Mouse (Mus musculus): ENCODE results near the gene 1700012B09Rik. TPM values are rescaled to one million over a fixed set of nuclear protein-coding genes. Genes with fewer than 3 reads are reported as not detected.

1700012B09Rik gene
- total and polyA plus RNA-seq, 3 experiments: not detected

DNA sequence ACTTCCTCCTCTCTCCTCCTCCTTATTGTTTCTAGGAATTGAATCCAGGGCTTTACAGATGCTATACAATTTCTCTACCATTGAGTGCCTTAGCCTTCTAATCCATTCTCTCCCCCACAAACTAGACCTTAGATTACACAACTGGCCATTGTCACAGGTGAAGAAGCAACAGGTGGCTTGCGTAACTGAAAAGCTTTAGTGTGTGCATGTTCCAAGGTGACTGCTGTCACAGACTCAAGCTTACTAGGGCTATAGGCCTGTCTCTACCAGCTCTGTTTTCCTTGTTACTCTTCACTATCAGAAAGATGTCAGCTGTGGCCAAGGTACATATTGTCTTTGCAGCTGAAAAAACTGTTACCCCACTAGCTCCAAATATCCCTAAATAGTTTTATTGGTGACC, 36.0 kb upstream of the 1700012B09Rik start:
- Histone ChIP-seq H3K4me1 (ENCODE audit: control insufficient read depth in 1 of 2, insufficient read depth in 2 of 2, low read length in 2 of 2) (no peaks in the 10 kb centered on the region), H3K9me3 (replicated peaks; ENCODE audit: insufficient read depth, low read length) (no peaks in the 10 kb centered on the region), H3K4me3 (ENCODE audit: control insufficient read depth in 1 of 2, insufficient read depth in 1 of 2, low read depth in 2 of 2, low read length in 2 of 2) (no peak overlapping the region), H3K9ac (ENCODE audit: control insufficient read depth, low read depth, low read length, poor library complexity, severe bottlenecking) (no peak overlapping the region), H3K27ac (ENCODE audit: control insufficient read depth, low read depth, low read length) (no peak overlapping the region), H3K79me2 (ENCODE audit: control insufficient read depth, insufficient read depth, low read length, poor library complexity) (no peaks in the 10 kb centered on the region), H3K27me3 (ENCODE audit: control insufficient read depth in 1 of 2, insufficient read depth in 2 of 2, low read length in 2 of 2) (no peaks in the 10 kb centered on the region), H3K36me3 (ENCODE audit: control insufficient read depth in 1 of 2, insufficient read depth in 2 of 2, low read length in 2 of 2) (peaks cover 0 to 85% of the 10 kb centered on the region in 2 experiments; a peak in 2 of 4 replicates)
- DNase-seq (ENCODE audit: low read depth, low spot score): no peak
- no peak for TF ChIP-seq MEF2A (IDR thresholded peaks at IDR 0.05; ENCODE audit: extremely low read depth, insufficient replicate concordance, low read depth, low read length, poor library complexity, severe bottlenecking)
- TF ChIP-seq HCFC1 (IDR thresholded peaks at IDR 0.05; ENCODE audit: low read depth, low read length): no peak
- no peak for TF ChIP-seq NELFE (IDR thresholded peaks at IDR 0.05; ENCODE audit: low read depth, low read length)
- no peak for TF ChIP-seq MAFK (IDR thresholded peaks at IDR 0.05; ENCODE audit: borderline replicate concordance, low read depth, low read length)
- no peak for TF ChIP-seq POLR2AphosphoS5 (IDR thresholded peaks at IDR 0.05; ENCODE audit: borderline replicate concordance, low read depth, low read length)
- TF ChIP-seq NRF1 (IDR thresholded peaks at IDR 0.05; ENCODE audit: insufficient read depth, low read depth, low read length, poor library complexity, severe bottlenecking): no peak
- no peak for TF ChIP-seq MAX (IDR thresholded peaks at IDR 0.05; ENCODE audit: low read length)
- no peak for TF ChIP-seq MYB (IDR thresholded peaks at IDR 0.05; ENCODE audit: low read depth, low read length)
- no peak for TF ChIP-seq GABPA (IDR thresholded peaks at IDR 0.05; ENCODE audit: low read depth, low read length)
- TF ChIP-seq MYC (IDR thresholded peaks at IDR 0.05; ENCODE audit: low read depth, low read length): no peak
- no peak for TF ChIP-seq ZMIZ1 (IDR thresholded peaks at IDR 0.05; ENCODE audit: low read depth, low read length)
- no peak for TF ChIP-seq CHD1 (IDR thresholded peaks at IDR 0.05; ENCODE audit: low read depth, low read length)
- TF ChIP-seq USF2 (IDR thresholded peaks at IDR 0.05; ENCODE audit: borderline replicate concordance in 1 of 2, insufficient read depth in 1 of 2, low read depth in 1 of 2, low read length in 2 of 2): no peak
- TF ChIP-seq BHLHE40 (IDR thresholded peaks at IDR 0.05; ENCODE audit: borderline replicate concordance, low read depth, low read length): no peak
- TF ChIP-seq ZC3H11A (IDR thresholded peaks at IDR 0.05; ENCODE audit: low read depth, low read length): no peak
- no peak for TF ChIP-seq TAL1 (IDR thresholded peaks at IDR 0.05; ENCODE audit: low read length)
- no peak for TF ChIP-seq POLR2A (IDR thresholded peaks at IDR 0.05; ENCODE audit: control insufficient read depth in 1 of 2, insufficient read depth in 1 of 2, low read depth in 1 of 2, low read length in 2 of 2, poor library complexity in 1 of 2)
- no peak for TF ChIP-seq MXI1 (IDR thresholded peaks at IDR 0.05; ENCODE audit: low read depth, low read length)
- TF ChIP-seq E2F4 (IDR thresholded peaks at IDR 0.05; ENCODE audit: borderline replicate concordance, low read depth, low read length): no peak

DNA sequence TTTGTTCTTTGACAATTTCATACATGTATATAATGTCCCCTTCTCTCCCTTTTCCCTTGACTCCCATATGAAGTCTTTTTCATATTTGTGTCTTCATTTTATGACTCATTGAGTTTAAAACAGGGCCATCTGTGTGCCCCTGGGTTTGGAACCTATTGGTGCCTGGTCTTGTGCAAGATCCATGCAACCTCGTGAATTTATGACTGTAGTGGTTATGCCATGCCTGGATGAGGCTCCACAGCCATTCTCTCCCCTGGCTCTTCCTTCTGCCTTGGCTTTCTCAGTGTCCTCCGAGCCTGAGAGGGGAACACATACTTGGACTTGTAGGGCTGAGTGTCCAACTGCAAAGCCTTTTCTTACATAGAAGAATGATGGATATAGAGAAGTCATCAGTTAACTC, 34.9 kb upstream of the 1700012B09Rik start:
- H3K4me3 ChIP-seq (ENCODE audit: control insufficient read depth in 1 of 2, insufficient read depth in 1 of 2, low read depth in 2 of 2, low read length in 2 of 2): no peak overlapping the region
- no peaks in the 10 kb centered on the region for H3K9me3 ChIP-seq (replicated peaks; ENCODE audit: insufficient read depth, low read length)
- H3K4me1 ChIP-seq (ENCODE audit: control insufficient read depth in 1 of 2, insufficient read depth in 2 of 2, low read length in 2 of 2): no peaks in the 10 kb centered on the region
- DNase-seq (ENCODE audit: low read depth, low spot score): no peak
- peaks cover 0 to 85% of the 10 kb centered on the region in 2 experiments; a peak in 2 of 4 replicates for H3K36me3 ChIP-seq (ENCODE audit: control insufficient read depth in 1 of 2, insufficient read depth in 2 of 2, low read length in 2 of 2)
- no peak overlapping the region for H3K9ac ChIP-seq (ENCODE audit: control insufficient read depth, low read depth, low read length, poor library complexity, severe bottlenecking)
- no peak overlapping the region for H3K27ac ChIP-seq (ENCODE audit: control insufficient read depth, low read depth, low read length)
- H3K27me3 ChIP-seq (ENCODE audit: control insufficient read depth in 1 of 2, insufficient read depth in 2 of 2, low read length in 2 of 2): no peaks in the 10 kb centered on the region
- no peak for TF ChIP-seq POLR2AphosphoS2 (IDR thresholded peaks at IDR 0.05; ENCODE audit: low read length)
- no peak for TF ChIP-seq MXI1 (IDR thresholded peaks at IDR 0.05; ENCODE audit: low read depth, low read length)
- no peak for TF ChIP-seq SIN3A (IDR thresholded peaks at IDR 0.05; ENCODE audit: low read length)
- H3K79me2 ChIP-seq (ENCODE audit: control insufficient read depth, insufficient read depth, low read length, poor library complexity): no peaks in the 10 kb centered on the region

Measured in MEL (cell line).